Mouse (Mus musculus) MN1 (cell line): Measurements from ENCODE around the gene Tsfm.

ENCODE experiments used
- DNase-seq: peaks from one replicate; pipeline ENCODE4 v3.0.0-alpha.2; 2016; ENCODE audit warnings: low spot score

The Tsfm gene

GRCm38 (mm10) chr10:126986541-126986961 lies 44.1 kb downstream of the Tsfm start:
- DNase-seq = peak; percentile 80

- no peak for DNase-seq
These were observed 45.1 kb downstream of the Tsfm start for GRCm38 (mm10) chr10:126985579-126985978.

GRCm38 (mm10) chr10:126985127-126985526 lies 45.5 kb downstream of the Tsfm start:
- no peak for DNase-seq

- peak; percentile 59 for DNase-seq
These were observed 46.2 kb downstream of the Tsfm start for GRCm38 (mm10) chr10:126984189-126985004.

GRCm38 (mm10) chr10:126983193-126983725 lies 47.4 kb downstream of the Tsfm start:
- DNase-seq = no peak

- peak; percentile 46 for DNase-seq
These were observed 48.9 kb downstream of the Tsfm start for GRCm38 (mm10) chr10:126981746-126982145.

GRCm38 (mm10) chr10:126980933-126981530 lies 49.6 kb downstream of the Tsfm start:
- no peak for DNase-seq

GRCm38 (mm10) chr10:126980221-126980932 lies 50.3 kb downstream of the Tsfm start:
- peak; percentile 71 for DNase-seq

- DNase-seq = peak; percentile 89
These were observed 50.9 kb downstream of the Tsfm start for GRCm38 (mm10) chr10:126979636-126980151.

- DNase-seq = peak; percentile 72
These were observed 51.5 kb downstream of the Tsfm start for GRCm38 (mm10) chr10:126979121-126979635.

GRCm38 (mm10) chr10:126978277-126978994 lies 52.2 kb downstream of the Tsfm start, which contains the start of gene Ctdsp2:
Ctdsp2 (plus strand) TSS chr10:126978717.
- DNase-seq = peak; percentile 100

- DNase-seq = no peak
These were observed 53.6 kb downstream of the Tsfm start for GRCm38 (mm10) chr10:126977076-126977475.

- DNase-seq = no peak
These were observed 54.9 kb downstream of the Tsfm start for GRCm38 (mm10) chr10:126975706-126976105.

GRCm38 (mm10) chr10:126972988-126973387 lies 57.7 kb downstream of the Tsfm start:
- no peak for DNase-seq

GRCm38 (mm10) chr10:126972051-126972725 lies 58.5 kb downstream of the Tsfm start:
- DNase-seq = no peak

GRCm38 (mm10) chr10:126971363-126972050 lies 59.1 kb downstream of the Tsfm start:
- DNase-seq = no peak

GRCm38 (mm10) chr10:126963821-126964220 lies 66.8 kb downstream of the Tsfm start:
- no peak for DNase-seq

- no peak for DNase-seq
These were observed 67.7 kb downstream of the Tsfm start for GRCm38 (mm10) chr10:126962966-126963330.

- no peak for DNase-seq
These were observed 68.2 kb downstream of the Tsfm start for GRCm38 (mm10) chr10:126962271-126962965.

- DNase-seq = no peak
These were observed 68.9 kb downstream of the Tsfm start for GRCm38 (mm10) chr10:126961757-126962156.
